Mouse (Mus musculus) liver, embryonic 12.5 days (tissue): ENCODE measurements around the gene Msmo1. TPM values are rescaled to one million over a fixed set of nuclear protein-coding genes. Genes with fewer than 3 reads are reported as not detected.

Experiments used
- ATAC-seq: fragments of 200-750 bp; cut with Nextera tagmentation; 2 replicates; pipeline ENCODE4 v1.8.0; 2017; ENCODE audit warnings: moderate number of reproducible peaks, mild to moderate bottlenecking, moderate library complexity
- H3K27ac ChIP-seq: fragments of 300-500 bp; sonication (generic); 2 replicates; pipeline ENCODE4 v1.5.1; 2016; ENCODE audit warnings: mild to moderate bottlenecking
- H3K27me3 ChIP-seq: fragments of 300-500 bp; sonication (generic); replicated peaks from 2 replicates; pipeline ENCODE4 v1.6.1; 2016; ENCODE audit warnings: mild to moderate bottlenecking, moderate library complexity
- H3K36me3 ChIP-seq: fragments of 300-500 bp; sonication (generic); 2 replicates; pipeline ENCODE4 v1.6.1; 2016; ENCODE audit warnings: mild to moderate bottlenecking, moderate library complexity
- H3K4me1 ChIP-seq: fragments of 300-500 bp; sonication (generic); 2 replicates; pipeline ENCODE4 v1.6.1; 2016
- H3K4me2 ChIP-seq: fragments of 300-500 bp; sonication (generic); 2 replicates; pipeline ENCODE4 v1.6.1; 2016; ENCODE audit warnings: mild to moderate bottlenecking, moderate library complexity
- H3K4me3 ChIP-seq: fragments of 300-500 bp; sonication (generic); 2 replicates; pipeline ENCODE4 v1.5.1; 2016; ENCODE audit warnings: mild to moderate bottlenecking, moderate library complexity
- H3K9ac ChIP-seq: fragments of 300-500 bp; sonication (generic); 2 replicates; pipeline ENCODE4 v1.6.1; 2016; ENCODE audit warnings: mild to moderate bottlenecking, moderate library complexity
- H3K9me3 ChIP-seq: fragments of 300-500 bp; sonication (generic); replicated peaks from 2 replicates; pipeline ENCODE4 v1.6.1; 2016; ENCODE audit warnings: mild to moderate bottlenecking, moderate library complexity
- WGBS: fragments of 180-500 bp; shearing (Covaris S2); methylation state at CpG from one replicate; pipeline ENCODE4 v1.1.7; 2016; ENCODE audit not compliant: insufficient replicate concordance; 5-methylcytosine and 5-hydroxymethylcytosine counted together
- polyA plus RNA-seq: library from polyadenylated mRNA; unstranded; fragments of >200 nt; fragmentation: Nextera tagmentation; extraction: Ambion mirVana; gene quantifications from 2 replicates; pipeline ENCODE4 v1.2.1, GENCODE M21; 2016

Msmo1 gene
- polyA plus RNA-seq, 1 experiment from 2014 or later = 122 TPM

- Histone ChIP-seq H3K27me3 (no peaks in the 10 kb centered on the region), H3K36me3 (peaks cover 26% of the 10 kb centered on the region), H3K9me3 (no peaks in the 10 kb centered on the region), H3K4me1 (no peaks in the 10 kb centered on the region), H3K27ac (no peak overlapping the region), H3K4me2 (no peak overlapping the region), H3K9ac (no peak overlapping the region), H3K4me3 (no peak overlapping the region)
- ATAC-seq = peak; percentile 66
- 64% methylated on average over 10 of the region's 10 CpGs for WGBS
These were observed 12.8 kb upstream of the Msmo1 start for GRCm38 (mm10) chr8:64746215-64747058.

- Histone ChIP-seq H3K4me1 (peaks cover 7% of the 10 kb centered on the region), H3K36me3 (peaks cover 10% of the 10 kb centered on the region; the same call in 1 of the 2 replicates), H3K9ac (no peak overlapping the region), H3K27me3 (no peaks in the 10 kb centered on the region), H3K4me3 (no peak overlapping the region), H3K4me2 (peak overlapping the region; percentile 27), H3K9me3 (no peaks in the 10 kb centered on the region), H3K27ac (peak overlapping the region; percentile 68)
- ATAC-seq = peak; percentile 74
- 49% methylated on average over 13 of the region's 13 CpGs for WGBS
These were observed 7.1 kb upstream of the Msmo1 start for GRCm38 (mm10) chr8:64740547-64741211.

- H3K27ac ChIP-seq = no peak overlapping the region
- ATAC-seq = no peak
- no peak overlapping the region for H3K4me3 ChIP-seq
- H3K9me3 ChIP-seq = no peaks in the 10 kb centered on the region
- peaks cover 17% of the 10 kb centered on the region for H3K4me1 ChIP-seq
- no peaks in the 10 kb centered on the region for H3K27me3 ChIP-seq
- no peak overlapping the region for H3K4me2 ChIP-seq
- peaks cover 10% of the 10 kb centered on the region; the same call in 1 of the 2 replicates for H3K36me3 ChIP-seq
- WGBS = 73% methylated on average over 1 of the region's 1 CpGs
- no peak overlapping the region for H3K9ac ChIP-seq
These were observed 5.3 kb upstream of the Msmo1 start for GRCm38 (mm10) chr8:64738916-64739315.

GRCm38 (mm10) chr8:64736767-64737323 lies 3.3 kb upstream of the Msmo1 start:
- ATAC-seq = no peak
- H3K4me1 ChIP-seq = peaks cover 28% of the 10 kb centered on the region
- WGBS = 81% methylated on average over 3 of the region's 3 CpGs
- no peak overlapping the region for H3K27ac ChIP-seq
- H3K9ac ChIP-seq = no peak overlapping the region
- no peaks in the 10 kb centered on the region for H3K9me3 ChIP-seq
- no peak overlapping the region for H3K4me2 ChIP-seq
- no peak overlapping the region for H3K4me3 ChIP-seq
- H3K27me3 ChIP-seq = no peaks in the 10 kb centered on the region
- no peaks in the 10 kb centered on the region for H3K36me3 ChIP-seq

GRCm38 (mm10) chr8:64735161-64735560 lies 1.6 kb upstream of the Msmo1 start:
- peaks cover 8% of the 10 kb centered on the region for H3K36me3 ChIP-seq
- H3K27me3 ChIP-seq = no peaks in the 10 kb centered on the region
- WGBS = 39% methylated on average over 8 of the region's 8 CpGs
- ATAC-seq = no peak
- peaks cover 22% of the 10 kb centered on the region for H3K4me1 ChIP-seq
- H3K4me3 ChIP-seq = no peak overlapping the region
- peak overlapping the region; percentile 22; the same call in 1 of the 2 replicates for H3K27ac ChIP-seq
- H3K9ac ChIP-seq = no peak overlapping the region
- no peak overlapping the region for H3K4me2 ChIP-seq
- H3K9me3 ChIP-seq = no peaks in the 10 kb centered on the region

GRCm38 (mm10) chr8:64732596-64732995 lies 996 bp downstream of the Msmo1 start:
- H3K9ac ChIP-seq = peak overlapping the region; percentile 72
- H3K4me1 ChIP-seq = peaks cover 22% of the 10 kb centered on the region
- H3K27me3 ChIP-seq = no peaks in the 10 kb centered on the region
- WGBS = 22% methylated on average over 9 of the region's 9 CpGs
- H3K9me3 ChIP-seq = no peaks in the 10 kb centered on the region
- peak overlapping the region; percentile 68 for H3K4me3 ChIP-seq
- ATAC-seq = no peak
- peak overlapping the region; percentile 73 for H3K4me2 ChIP-seq
- H3K36me3 ChIP-seq = peaks cover 23% of the 10 kb centered on the region
- H3K27ac ChIP-seq = peak overlapping the region; percentile 52; the same call in 1 of the 2 replicates

- Histone ChIP-seq H3K27me3 (no peaks in the 10 kb centered on the region), H3K4me3 (no peak overlapping the region), H3K4me1 (peaks cover 13% of the 10 kb centered on the region), H3K36me3 (peaks cover 61% of the 10 kb centered on the region), H3K9ac (no peak overlapping the region), H3K9me3 (no peaks in the 10 kb centered on the region), H3K27ac (no peak overlapping the region), H3K4me2 (no peak overlapping the region)
- 81% methylated on average over 7 of the region's 7 CpGs for WGBS
- no peak for ATAC-seq
These were observed 5.4 kb downstream of the Msmo1 start for GRCm38 (mm10) chr8:64728156-64728555.

- no peaks in the 10 kb centered on the region for H3K27me3 ChIP-seq
- H3K27ac ChIP-seq = no peak overlapping the region
- H3K9ac ChIP-seq = no peak overlapping the region
- H3K4me2 ChIP-seq = no peak overlapping the region
- no peak for ATAC-seq
- H3K36me3 ChIP-seq = peaks cover 76% of the 10 kb centered on the region
- 54% methylated on average over 4 of the region's 4 CpGs for WGBS
- H3K4me3 ChIP-seq = no peak overlapping the region
- no peaks in the 10 kb centered on the region for H3K9me3 ChIP-seq
- no peaks in the 10 kb centered on the region; the same call in 1 of the 2 replicates for H3K4me1 ChIP-seq
These were observed 7.3 kb downstream of the Msmo1 start for GRCm38 (mm10) chr8:64726190-64726695.

GRCm38 (mm10) chr8:64723206-64723605 lies 10.4 kb downstream of the Msmo1 start:
- 76% methylated on average over 2 of the region's 2 CpGs for WGBS
- H3K4me2 ChIP-seq = no peak overlapping the region
- no peaks in the 10 kb centered on the region for H3K9me3 ChIP-seq
- H3K27me3 ChIP-seq = no peaks in the 10 kb centered on the region
- H3K36me3 ChIP-seq = peaks cover 87% of the 10 kb centered on the region
- no peak overlapping the region for H3K4me3 ChIP-seq
- H3K4me1 ChIP-seq = no peaks in the 10 kb centered on the region; the same call in 1 of the 2 replicates
- no peak overlapping the region for H3K27ac ChIP-seq
- ATAC-seq = no peak
- no peak overlapping the region for H3K9ac ChIP-seq

- Histone ChIP-seq H3K27ac (no peak overlapping the region), H3K9ac (no peak overlapping the region), H3K4me2 (no peak overlapping the region), H3K27me3 (no peaks in the 10 kb centered on the region), H3K4me1 (no peaks in the 10 kb centered on the region), H3K9me3 (no peaks in the 10 kb centered on the region), H3K4me3 (no peak overlapping the region), H3K36me3 (peaks cover 60% of the 10 kb centered on the region)
- WGBS = 70% methylated on average over 7 of the region's 7 CpGs
- ATAC-seq = no peak
These were observed 15.7 kb downstream of the Msmo1 start for GRCm38 (mm10) chr8:64717868-64718267.

GRCm38 (mm10) chr8:64712499-64712898 lies 21.1 kb downstream of the Msmo1 start:
- WGBS = 76% methylated on average over 7 of the region's 7 CpGs

GRCm38 (mm10) chr8:64711544-64711943 lies 22.0 kb downstream of the Msmo1 start:
- Histone ChIP-seq H3K9me3 (no peaks in the 10 kb centered on the region), H3K36me3 (peaks cover 2% of the 10 kb centered on the region), H3K9ac (no peak overlapping the region), H3K4me2 (no peak overlapping the region), H3K27me3 (no peaks in the 10 kb centered on the region), H3K27ac (no peak overlapping the region), H3K4me1 (no peaks in the 10 kb centered on the region), H3K4me3 (no peak overlapping the region)
- ATAC-seq = no peak
- WGBS = 17% methylated on average over 1 of the region's 1 CpGs

More at GRCm38 (mm10) chr8:64712499-64712898, 21.1 kb downstream of the Msmo1 start:
- no peak overlapping the region for H3K9ac ChIP-seq
- no peaks in the 10 kb centered on the region for H3K9me3 ChIP-seq
- no peaks in the 10 kb centered on the region for H3K27me3 ChIP-seq
- no peak overlapping the region for H3K4me2 ChIP-seq
- no peak overlapping the region for H3K27ac ChIP-seq
- peaks cover 10% of the 10 kb centered on the region for H3K36me3 ChIP-seq
- no peak overlapping the region for H3K4me3 ChIP-seq
- no peak for ATAC-seq
- no peaks in the 10 kb centered on the region for H3K4me1 ChIP-seq
